Mouse (Mus musculus): ENCODE data around the gene Gli1. TPM values are rescaled to one million over a fixed set of nuclear protein-coding genes. Genes with fewer than 3 reads are reported as not detected.

The Gli1 gene
- polyA plus RNA-seq, 1 experiment, result 1.00 TPM

GRCm38 (mm10) chr10:127330212-127330611 lies 11.6 kb downstream of the Gli1 start:
- H3K4me3 ChIP-seq, result no peak overlapping the region
- no peaks in the 10 kb centered on the region for H3K36me3 ChIP-seq (ENCODE audit: control insufficient read depth, insufficient read depth)
- H3K27me3 ChIP-seq (ENCODE audit: control insufficient read depth, insufficient read depth, insufficient read length), result peaks cover 23% of the 10 kb centered on the region
- H3ac ChIP-seq (ENCODE audit: control insufficient read depth, insufficient read length), result no peak overlapping the region
- TF ChIP-seq TCF3 (IDR thresholded peaks at IDR 0.05; ENCODE audit: insufficient read length, low read depth) (no peak), REST (IDR thresholded peaks at IDR 0.05; ENCODE audit: insufficient read depth, insufficient read length) (no peak), USF1 (IDR thresholded peaks at IDR 0.05; ENCODE audit: low read depth) (no peak), MYOD1 (IDR thresholded peaks at IDR 0.05; ENCODE audit: control insufficient read depth in 1 of 3, insufficient read length in 2 of 3, low read depth in 2 of 3) (no peak), MAX (IDR thresholded peaks at IDR 0.05; ENCODE audit: low read depth) (no peak), POLR2AphosphoS2 (IDR thresholded peaks at IDR 0.05; ENCODE audit: insufficient read length, low read depth) (no peak), E2F4 (IDR thresholded peaks at IDR 0.05; ENCODE audit: insufficient read depth) (no peak), POLR2A (IDR thresholded peaks at IDR 0.05; ENCODE audit: insufficient read length, low read depth) (no peak), CEBPB (IDR thresholded peaks at IDR 0.05; ENCODE audit: insufficient read depth, poor library complexity, severe bottlenecking) (no peak)
- H3K79me2 ChIP-seq (ENCODE audit: control insufficient read depth, insufficient read depth), result no peaks in the 10 kb centered on the region
- H3K4me2 ChIP-seq (ENCODE audit: low read depth), result no peak overlapping the region

GRCm38 (mm10) chr10:127327461-127328145 lies 14.2 kb downstream of the Gli1 start:
- Histone ChIP-seq H3K79me2 (ENCODE audit: control insufficient read depth, insufficient read depth) (no peaks in the 10 kb centered on the region), H3K4me3 (no peak overlapping the region), H3ac (ENCODE audit: control insufficient read depth, insufficient read length) (no peak overlapping the region), H3K4me2 (ENCODE audit: low read depth) (no peak overlapping the region), H3K27me3 (ENCODE audit: control insufficient read depth, insufficient read depth, insufficient read length) (peaks cover 28% of the 10 kb centered on the region), H3K36me3 (ENCODE audit: control insufficient read depth, insufficient read depth) (no peaks in the 10 kb centered on the region)
- TF ChIP-seq MYOD1 (IDR thresholded peaks at IDR 0.05; ENCODE audit: control insufficient read depth in 1 of 3, insufficient read length in 2 of 3, low read depth in 2 of 3) (no peak), E2F4 (IDR thresholded peaks at IDR 0.05; ENCODE audit: insufficient read depth) (no peak), TCF3 (IDR thresholded peaks at IDR 0.05; ENCODE audit: insufficient read length, low read depth) (no peak), REST (IDR thresholded peaks at IDR 0.05; ENCODE audit: insufficient read depth, insufficient read length) (no peak), TCF12 (IDR thresholded peaks at IDR 0.05; ENCODE audit: insufficient read depth, poor library complexity, severe bottlenecking) (no peak)

- Histone ChIP-seq H3K36me3 (ENCODE audit: control insufficient read depth, insufficient read depth) (no peaks in the 10 kb centered on the region), H3K4me3 (no peak overlapping the region), H3ac (ENCODE audit: control insufficient read depth, insufficient read length) (no peak overlapping the region), H3K79me2 (ENCODE audit: control insufficient read depth, insufficient read depth) (no peaks in the 10 kb centered on the region), H3K4me2 (ENCODE audit: low read depth) (no peak overlapping the region), H3K27me3 (ENCODE audit: control insufficient read depth, insufficient read depth, insufficient read length) (peaks cover 35% of the 10 kb centered on the region)
- TF ChIP-seq MYOG (IDR thresholded peaks at IDR 0.05; ENCODE audit: control insufficient read depth in 1 of 3, insufficient read depth in 1 of 3, insufficient read length in 2 of 3, low read depth in 2 of 3) (no peak), POLR2A (IDR thresholded peaks at IDR 0.05; ENCODE audit: insufficient read length, low read depth) (no peak), TCF12 (IDR thresholded peaks at IDR 0.05; ENCODE audit: insufficient read depth, poor library complexity, severe bottlenecking) (no peak), E2F4 (IDR thresholded peaks at IDR 0.05; ENCODE audit: insufficient read depth) (no peak), SRF (IDR thresholded peaks at IDR 0.05; ENCODE audit: control insufficient read depth, insufficient read length, low read depth) (no peak), TCF3 (IDR thresholded peaks at IDR 0.05; ENCODE audit: insufficient read length, low read depth) (no peak), MAX (IDR thresholded peaks at IDR 0.05; ENCODE audit: low read depth) (no peak), MYOD1 (IDR thresholded peaks at IDR 0.05; ENCODE audit: control insufficient read depth in 1 of 3, insufficient read length in 2 of 3, low read depth in 2 of 3) (no peak), USF1 (IDR thresholded peaks at IDR 0.05; ENCODE audit: low read depth) (no peak), REST (IDR thresholded peaks at IDR 0.05; ENCODE audit: insufficient read depth, insufficient read length) (no peak), CEBPB (IDR thresholded peaks at IDR 0.05; ENCODE audit: insufficient read depth, poor library complexity, severe bottlenecking) (no peak), POLR2AphosphoS2 (IDR thresholded peaks at IDR 0.05; ENCODE audit: insufficient read length, low read depth) (no peak)
Measured at GRCm38 (mm10) chr10:127326828-127327227, 14.9 kb downstream of the Gli1 start.

- Histone ChIP-seq H3K79me2 (ENCODE audit: control insufficient read depth, insufficient read depth) (no peaks in the 10 kb centered on the region), H3K36me3 (ENCODE audit: control insufficient read depth, insufficient read depth) (no peaks in the 10 kb centered on the region), H3K27me3 (ENCODE audit: control insufficient read depth, insufficient read depth, insufficient read length) (peaks cover 42% of the 10 kb centered on the region), H3ac (ENCODE audit: control insufficient read depth, insufficient read length) (no peak overlapping the region), H3K4me3 (no peak overlapping the region), H3K4me2 (ENCODE audit: low read depth) (no peak overlapping the region)
- TF ChIP-seq TCF3 (IDR thresholded peaks at IDR 0.05; ENCODE audit: insufficient read length, low read depth) (no peak), SRF (IDR thresholded peaks at IDR 0.05; ENCODE audit: control insufficient read depth, insufficient read length, low read depth) (no peak), REST (IDR thresholded peaks at IDR 0.05; ENCODE audit: insufficient read depth, insufficient read length) (no peak), MAX (IDR thresholded peaks at IDR 0.05; ENCODE audit: low read depth) (no peak), POLR2AphosphoS2 (IDR thresholded peaks at IDR 0.05; ENCODE audit: insufficient read length, low read depth) (no peak), USF1 (IDR thresholded peaks at IDR 0.05; ENCODE audit: low read depth) (no peak), MYOG (IDR thresholded peaks at IDR 0.05; ENCODE audit: control insufficient read depth in 1 of 3, insufficient read depth in 1 of 3, insufficient read length in 2 of 3, low read depth in 2 of 3) (no peak), MYOD1 (IDR thresholded peaks at IDR 0.05; ENCODE audit: control insufficient read depth in 1 of 3, insufficient read length in 2 of 3, low read depth in 2 of 3) (no peak), E2F4 (IDR thresholded peaks at IDR 0.05; ENCODE audit: insufficient read depth) (no peak), TCF12 (IDR thresholded peaks at IDR 0.05; ENCODE audit: insufficient read depth, poor library complexity, severe bottlenecking) (no peak), CEBPB (IDR thresholded peaks at IDR 0.05; ENCODE audit: insufficient read depth, poor library complexity, severe bottlenecking) (no peak), POLR2A (IDR thresholded peaks at IDR 0.05; ENCODE audit: insufficient read length, low read depth) (no peak)
Measured at GRCm38 (mm10) chr10:127326017-127326801, 15.6 kb downstream of the Gli1 start.

Data from myocyte (in vitro differentiated cells).